Mouse (Mus musculus) cerebellum, postnatal 4 days (tissue): ENCODE measurements around the gene Ola1.

Source experiments
- DNase-seq, 2 experiments: peaks; one replicate each; pipeline ENCODE4 v3.0.0; 2022; ENCODE audit warnings: low spot score in 2 of 2, mixed read lengths in 1 of 2

The Ola1 gene

DNA sequence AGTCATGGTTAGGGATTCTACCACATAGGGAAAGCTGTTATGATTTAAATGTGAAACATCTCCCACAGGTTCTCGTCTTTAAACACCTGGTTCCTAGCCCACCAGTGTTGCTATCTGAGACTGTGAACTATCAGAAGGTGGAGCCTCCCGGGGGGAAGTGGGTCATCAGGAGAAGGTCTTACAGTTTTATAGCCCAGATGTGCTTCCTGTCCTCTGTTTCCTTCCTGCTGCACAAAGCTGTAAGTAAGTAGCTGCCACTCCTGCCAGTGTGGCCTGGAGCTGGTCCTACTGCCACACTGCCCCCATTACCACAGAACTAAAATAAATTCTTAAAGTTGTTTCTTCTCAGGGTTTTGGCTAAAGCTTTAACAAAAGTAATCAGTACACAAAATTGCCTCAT lies 72.6 kb downstream of the Ola1 start:
- no peak for DNase-seq

GRCm38 (mm10) chr2:73143732-73144131 lies 75.0 kb downstream of the Ola1 start:
- no peak for DNase-seq

GRCm38 (mm10) chr2:73142832-73143470 lies 75.8 kb downstream of the Ola1 start:
- DNase-seq = peak in 1 of 2 experiments; percentile 3

GRCm38 (mm10) chr2:73132897-73133296 lies 85.8 kb downstream of the Ola1 start:
- no peak for DNase-seq

DNA sequence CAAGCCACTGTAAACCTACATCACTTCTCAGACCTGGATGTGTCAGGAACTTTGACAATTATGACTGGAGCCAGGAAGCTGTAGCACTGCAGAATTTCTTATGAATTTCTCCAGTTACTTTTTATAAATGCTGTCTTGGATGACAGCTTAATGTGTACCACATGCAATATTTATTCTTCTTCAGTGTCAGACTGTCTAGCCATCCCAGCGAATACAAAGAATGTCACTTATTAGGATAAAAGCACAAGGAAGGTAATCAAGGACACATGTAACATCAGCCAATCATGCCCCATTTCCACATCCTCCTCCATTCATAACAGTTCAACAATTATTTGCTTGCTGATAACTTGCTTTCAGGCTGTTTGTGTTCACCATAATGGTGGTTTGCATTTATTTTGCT lies 91.0 kb downstream of the Ola1 start:
- no peak for DNase-seq

DNA sequence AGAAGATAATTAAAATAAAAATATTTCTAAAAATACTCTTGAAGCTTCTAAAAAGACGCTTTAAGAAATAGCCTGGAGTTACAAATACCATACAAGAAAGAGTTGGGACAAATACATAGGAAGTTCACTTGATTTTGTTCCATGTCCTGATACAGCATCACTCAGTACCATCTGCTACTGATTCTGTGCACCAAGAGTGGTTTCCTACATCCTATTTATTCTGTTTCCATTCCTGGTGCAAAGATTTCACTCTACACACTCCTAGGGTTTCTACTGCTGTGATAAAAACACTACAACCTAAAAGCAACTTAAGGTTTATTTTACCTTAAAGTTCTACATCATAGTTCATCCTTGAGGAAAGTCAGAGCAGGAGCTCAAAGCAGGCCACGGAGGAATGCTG lies 99.9 kb downstream of the Ola1 start:
- DNase-seq = no peak

DNA sequence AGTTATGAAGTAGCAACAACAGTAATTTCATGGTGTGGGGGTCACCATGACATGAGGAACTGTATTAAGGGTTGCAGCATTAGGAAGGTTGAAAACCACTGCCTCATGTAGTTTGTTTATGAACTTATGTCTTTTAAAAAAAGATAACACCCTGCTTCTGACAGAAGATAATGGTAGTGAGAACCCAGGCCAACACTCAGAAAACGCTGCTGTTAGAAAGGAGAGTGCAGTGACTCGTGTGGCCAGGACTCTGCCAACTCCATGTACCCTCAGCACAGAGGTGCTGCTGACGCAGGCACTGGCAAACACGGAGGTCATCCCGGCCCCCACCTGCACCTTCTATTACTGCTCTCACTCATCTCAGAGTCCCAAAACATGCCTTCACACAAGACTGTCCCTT lies 111.6 kb downstream of the Ola1 start:
- no peak for DNase-seq

- DNase-seq = no peak
Observed at GRCm38 (mm10) chr2:73096491-73096890, 122.2 kb downstream of the Ola1 start.

DNA sequence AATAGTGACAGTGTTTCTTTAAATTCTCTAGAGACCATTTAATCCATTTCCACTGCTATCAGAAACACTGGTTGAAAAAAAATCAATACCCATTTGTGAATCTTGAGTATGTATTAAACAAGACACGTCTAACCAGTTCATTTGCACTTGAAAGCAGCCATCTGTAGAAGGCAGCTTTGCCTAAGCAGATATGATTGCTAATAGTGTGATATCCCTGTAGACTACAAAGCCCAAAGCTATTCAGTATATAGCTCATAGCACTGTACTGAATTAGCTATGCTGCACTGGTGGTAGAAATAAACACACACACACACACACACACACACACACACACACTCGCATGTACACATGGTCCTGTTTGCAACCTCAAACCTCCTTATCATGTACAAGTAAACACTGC lies 123.4 kb downstream of the Ola1 start:
- DNase-seq = no peak

- no peak for DNase-seq
Observed at GRCm38 (mm10) chr2:73093032-73093431, 125.7 kb downstream of the Ola1 start.

- DNase-seq = no peak
Observed at GRCm38 (mm10) chr2:73091302-73091701, 127.4 kb downstream of the Ola1 start.

- no peak for DNase-seq
Observed at GRCm38 (mm10) chr2:73087641-73088040, 131.1 kb downstream of the Ola1 start.

DNA sequence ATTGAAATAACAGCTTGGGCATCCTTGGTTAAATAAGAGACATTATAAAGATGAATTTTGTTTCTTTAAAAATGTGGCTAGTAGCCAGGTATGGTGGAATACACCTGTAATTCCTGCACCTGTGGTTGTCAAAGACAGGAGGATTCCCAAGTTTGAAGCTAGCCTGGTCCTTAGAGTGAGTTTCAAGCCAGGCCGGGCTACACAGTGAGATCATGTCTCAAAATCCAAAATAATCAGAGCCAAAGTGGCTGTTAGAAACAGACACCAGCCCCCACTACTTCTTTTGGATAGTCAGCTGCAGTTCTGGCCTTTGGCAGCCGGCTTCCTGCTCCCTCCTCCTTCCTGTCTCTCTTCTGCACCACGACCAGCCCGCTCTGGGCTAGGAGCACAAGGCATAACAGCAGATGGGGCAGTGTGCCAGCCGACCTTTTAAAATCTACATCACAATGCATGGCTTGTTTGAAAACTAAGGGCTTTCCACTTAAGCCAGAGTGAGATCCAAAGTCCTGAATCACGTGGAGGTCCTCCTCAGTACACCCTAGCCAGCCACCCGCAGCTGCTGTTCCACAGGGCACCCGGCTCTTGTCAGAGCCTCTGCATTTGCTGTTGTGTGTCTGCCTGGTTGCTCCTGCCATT lies 132.9 kb downstream of the Ola1 start:
- peak in 1 of 2 experiments; percentile 23 for DNase-seq

DNA sequence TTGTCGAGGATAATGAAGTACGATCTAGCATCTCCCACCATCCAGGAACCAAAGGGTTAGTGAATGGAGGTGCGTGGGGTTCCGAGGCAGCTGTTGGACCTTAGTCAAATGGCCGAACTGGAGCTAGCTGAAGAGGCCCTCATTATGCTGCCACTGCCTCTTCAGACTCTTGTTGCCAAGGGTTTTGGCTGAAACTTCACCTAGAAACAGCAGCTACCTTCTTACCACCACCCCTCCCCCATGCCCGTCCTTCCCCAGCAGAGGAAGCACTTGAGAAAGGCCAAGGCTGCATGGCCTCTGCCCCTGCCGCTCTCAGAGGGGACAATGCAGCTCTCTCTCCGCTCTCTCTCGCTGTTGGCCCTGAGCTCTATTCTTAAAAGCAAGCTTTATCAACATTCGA lies 136.2 kb downstream of the Ola1 start:
- no peak for DNase-seq

DNA sequence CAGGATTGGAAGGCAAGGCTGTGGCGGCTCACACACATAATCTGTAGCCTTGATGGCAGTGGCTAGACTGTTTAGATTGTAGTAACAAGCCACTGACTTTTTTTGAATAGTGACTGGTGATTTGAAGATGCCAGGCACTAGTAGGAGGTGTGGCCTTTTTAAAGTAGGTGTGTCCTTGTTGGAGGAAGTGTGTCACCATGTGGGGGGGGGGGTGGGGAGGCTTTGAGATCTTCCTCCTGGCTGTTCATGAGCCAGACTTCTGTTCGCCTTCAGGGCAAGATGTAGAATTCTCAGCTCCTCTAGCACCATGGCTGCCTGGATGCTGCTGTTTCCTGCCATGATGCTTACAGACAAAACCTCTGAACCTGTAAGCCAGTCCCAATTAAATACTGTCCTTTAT lies 136.9 kb downstream of the Ola1 start:
- no peak for DNase-seq

DNA sequence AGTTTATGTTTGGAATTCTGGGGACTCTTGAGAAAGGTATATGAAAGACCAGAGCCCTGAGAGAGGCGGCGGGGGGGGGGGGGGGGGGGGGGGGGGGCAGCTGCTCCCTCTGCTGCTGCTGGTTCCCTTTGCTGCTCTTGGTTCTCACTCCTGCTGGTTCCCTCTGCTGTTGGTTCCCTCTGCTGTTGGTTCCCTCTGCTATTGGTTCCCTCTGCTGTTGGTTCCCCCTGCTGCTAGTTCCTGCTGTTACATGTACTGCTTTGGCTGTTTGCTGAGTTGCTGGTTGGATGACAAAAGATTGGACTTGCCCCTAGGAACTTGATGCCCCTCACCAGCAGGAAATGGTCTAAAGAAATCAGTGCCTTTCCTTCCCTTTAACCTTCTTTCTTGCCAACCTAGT lies 138.6 kb downstream of the Ola1 start:
- no peak for DNase-seq

GRCm38 (mm10) chr2:73079311-73079710 lies 139.4 kb downstream of the Ola1 start:
- DNase-seq = no peak

DNA sequence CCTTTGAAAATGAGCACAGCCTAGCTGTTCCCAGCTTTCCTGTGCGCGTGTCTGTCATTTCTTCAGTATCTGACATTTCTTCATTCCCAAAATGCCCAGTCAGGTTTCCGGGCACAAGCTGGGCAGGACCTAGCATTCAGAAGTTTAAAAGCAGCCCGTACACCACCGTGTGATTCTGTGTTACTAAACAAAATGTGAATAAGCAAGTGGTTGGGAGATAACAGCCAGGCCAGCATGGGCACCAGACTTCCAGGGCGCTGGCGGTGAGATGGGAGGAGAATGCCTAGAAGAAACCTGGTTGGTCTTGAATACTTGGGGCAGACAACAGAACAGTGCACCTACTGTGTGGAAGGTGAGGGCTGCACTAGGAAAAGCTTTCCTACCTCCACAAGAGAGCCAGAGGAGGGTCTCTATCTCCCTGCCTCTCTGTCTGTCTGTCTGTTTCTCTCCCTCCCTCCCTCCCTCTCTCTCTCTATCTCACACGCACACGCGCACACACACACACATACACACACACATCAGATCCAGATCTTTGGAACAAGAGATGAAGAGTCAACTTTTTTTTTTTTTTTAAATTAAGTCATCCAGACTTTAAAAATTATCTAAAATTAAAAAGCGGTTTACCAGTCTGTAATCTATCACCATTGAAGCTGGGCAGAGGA lies 144.8 kb downstream of the Ola1 start:
- no peak for DNase-seq

GRCm38 (mm10) chr2:73071201-73071600 lies 147.5 kb downstream of the Ola1 start:
- DNase-seq = no peak

GRCm38 (mm10) chr2:73070449-73071076 lies 148.2 kb downstream of the Ola1 start:
- DNase-seq = no peak

GRCm38 (mm10) chr2:73069223-73069825 lies 149.4 kb downstream of the Ola1 start:
- DNase-seq = no peak
